Mouse (Mus musculus) spleen, postnatal 14 days (tissue): ENCODE results near the gene Arl2bp.
A peak's percentile ranks its signal among the peaks of the same experiment; 100 is the strongest.

Experiments used
- DNase-seq, 2 experiments: peaks; one replicate each; pipeline ENCODE4 v3.0.0; 2021 to 2022; ENCODE audit warnings: low spot score in 2 of 2

Arl2bp gene

DNA sequence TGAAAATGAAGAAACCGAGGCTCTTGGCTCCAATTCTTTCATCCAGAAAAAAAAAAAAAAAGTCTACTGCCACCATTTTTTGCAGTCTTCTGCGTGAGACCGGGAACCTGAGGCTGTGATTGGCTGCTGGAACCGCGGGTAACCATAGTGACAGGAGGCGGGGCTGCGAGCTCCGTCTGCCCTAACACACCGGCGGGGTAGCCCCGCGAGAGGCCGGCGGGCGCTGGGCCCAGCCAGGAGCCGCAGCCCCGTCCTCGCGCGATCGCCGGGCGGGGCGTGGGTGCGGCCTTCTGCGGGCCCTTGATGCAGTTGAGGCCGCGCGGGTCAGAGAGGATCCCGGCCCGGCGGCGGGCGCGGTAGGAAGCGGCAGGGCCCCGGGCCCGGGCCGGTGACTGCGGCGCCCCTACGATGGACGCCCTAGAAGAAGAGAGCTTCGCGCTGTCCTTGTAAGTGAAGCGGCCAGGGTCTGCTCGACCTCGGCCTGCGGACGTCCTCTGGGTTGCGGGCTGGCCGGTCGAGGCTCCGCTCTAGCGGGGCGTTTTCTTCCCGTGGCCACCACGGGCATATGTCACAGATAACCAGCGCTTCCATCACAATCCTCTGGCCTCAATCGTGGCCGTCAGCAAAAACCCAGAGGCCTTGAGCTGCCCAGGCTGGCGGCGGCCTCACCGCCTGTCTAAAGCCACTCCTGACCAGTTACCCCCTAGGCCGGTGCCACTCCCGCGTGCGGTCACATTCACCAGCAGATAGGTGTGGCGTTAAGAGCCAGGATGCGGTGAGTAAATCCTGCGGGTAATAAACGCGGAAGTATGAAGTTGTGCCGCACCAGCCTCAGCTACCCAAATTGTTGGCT, at the start of gene Arl2bp:
Gene Arl2bp, plus strand, starts transcription at position 145 of the 853 bp plus-strand sequence.
- DNase-seq, result peak; percentile 88 to 92

DNA sequence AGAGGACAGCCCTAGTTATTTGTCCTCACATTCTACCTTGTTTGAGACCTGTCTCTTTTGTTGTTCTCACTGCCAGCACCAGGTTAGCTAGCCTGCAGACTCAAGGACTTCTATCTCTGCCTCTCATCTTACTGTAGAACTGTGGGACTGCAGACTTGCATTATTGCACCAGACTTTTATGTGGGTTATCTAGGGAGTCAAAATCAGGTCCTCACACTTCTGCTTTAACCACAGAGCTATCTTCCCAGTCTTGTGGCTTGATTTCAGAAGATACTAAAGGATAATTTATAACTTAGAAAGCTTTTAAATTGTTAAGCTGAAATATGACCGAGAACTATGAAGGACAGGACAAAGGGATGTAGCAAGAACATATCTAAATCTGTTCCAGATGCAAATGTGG, 41.5 kb upstream of the Arl2bp start:
- no peak for DNase-seq

DNA sequence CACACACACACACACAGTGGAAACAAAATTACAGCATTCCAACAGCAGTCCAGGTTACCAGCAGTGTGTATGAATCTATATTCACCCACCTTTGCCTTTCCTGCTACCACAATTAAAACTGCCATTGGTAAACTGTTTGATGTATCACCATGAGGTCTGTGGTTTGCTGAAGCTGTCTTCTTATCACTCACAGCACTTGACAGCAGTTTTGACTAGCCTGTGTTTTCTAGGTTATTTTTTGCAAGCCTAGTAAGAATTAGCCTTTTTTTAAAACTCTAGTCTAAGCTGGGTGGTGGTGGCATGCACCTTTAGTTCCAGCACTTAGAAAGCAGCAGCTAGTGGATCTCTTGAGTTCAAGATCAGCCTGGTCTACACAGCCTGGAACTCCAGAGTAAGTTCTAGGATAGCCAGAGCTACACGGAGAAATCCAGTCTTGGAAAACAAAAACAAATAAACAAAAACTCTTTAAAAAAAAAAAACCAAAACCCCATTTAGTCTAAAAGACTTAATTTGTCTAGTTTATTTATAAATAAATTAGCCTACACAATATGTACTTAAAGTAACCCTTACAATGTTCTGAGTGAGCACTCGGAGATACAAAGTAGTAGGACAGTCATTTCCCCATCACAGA, 32.7 kb upstream of the Arl2bp start:
- DNase-seq, result no peak

DNA sequence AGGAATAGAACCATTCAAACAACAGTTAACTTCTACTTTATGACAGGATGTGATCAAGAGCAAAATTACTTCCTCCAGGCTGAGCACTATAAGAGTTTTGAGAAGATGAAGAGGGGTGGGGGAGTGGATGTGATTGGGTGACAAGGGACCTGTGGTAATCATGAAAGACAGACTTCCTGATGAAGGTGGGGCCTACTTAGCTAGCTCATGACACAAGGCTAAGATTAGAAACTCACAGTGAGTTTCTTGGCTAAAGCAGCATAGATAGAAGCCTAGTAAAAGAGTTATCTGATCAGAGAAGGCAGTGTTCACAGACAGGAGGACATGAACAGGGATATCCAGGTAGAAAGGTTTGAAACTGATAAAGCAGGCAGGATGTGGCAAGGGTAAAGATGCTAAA, 32.2 kb upstream of the Arl2bp start:
- no peak for DNase-seq

DNA sequence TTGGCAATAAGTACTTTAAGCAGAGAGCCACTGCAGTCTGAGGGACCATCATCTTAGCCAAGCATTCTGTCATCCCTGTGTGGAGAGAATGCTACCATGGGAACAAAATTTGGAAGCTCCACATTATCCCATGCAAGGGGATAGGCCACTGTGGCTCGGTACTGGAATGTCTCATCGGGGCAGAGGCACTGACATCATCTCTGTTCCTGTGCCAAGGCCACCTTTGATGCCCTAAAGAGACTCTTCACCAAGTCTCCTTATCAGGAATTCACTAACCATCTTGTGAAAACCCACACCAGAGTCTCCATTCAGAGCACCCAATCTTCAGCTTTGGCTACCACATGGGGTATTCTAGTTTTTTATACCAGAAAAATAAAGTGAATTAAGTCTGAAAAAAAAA, 25.2 kb upstream of the Arl2bp start:
- no peak for DNase-seq

DNA sequence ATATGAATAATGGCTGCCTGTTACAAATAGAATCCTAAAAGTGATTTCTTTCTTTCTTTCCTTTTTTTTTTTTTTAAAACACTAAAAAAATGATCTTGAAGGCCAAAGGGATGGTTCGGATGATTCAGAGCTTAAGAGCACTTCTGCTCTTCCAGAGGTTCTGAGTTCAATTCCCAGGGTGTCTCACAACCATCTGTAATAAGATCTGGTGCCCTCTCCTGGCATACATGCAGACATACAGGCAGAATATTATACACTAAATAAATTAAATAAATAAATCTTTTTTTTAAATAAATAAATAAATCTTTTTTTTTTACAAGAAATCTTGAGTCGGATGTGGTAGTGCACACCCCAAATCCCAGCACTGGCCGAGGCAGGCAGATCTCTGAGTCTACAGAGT, 24.5 kb upstream of the Arl2bp start:
- DNase-seq, result no peak

DNA sequence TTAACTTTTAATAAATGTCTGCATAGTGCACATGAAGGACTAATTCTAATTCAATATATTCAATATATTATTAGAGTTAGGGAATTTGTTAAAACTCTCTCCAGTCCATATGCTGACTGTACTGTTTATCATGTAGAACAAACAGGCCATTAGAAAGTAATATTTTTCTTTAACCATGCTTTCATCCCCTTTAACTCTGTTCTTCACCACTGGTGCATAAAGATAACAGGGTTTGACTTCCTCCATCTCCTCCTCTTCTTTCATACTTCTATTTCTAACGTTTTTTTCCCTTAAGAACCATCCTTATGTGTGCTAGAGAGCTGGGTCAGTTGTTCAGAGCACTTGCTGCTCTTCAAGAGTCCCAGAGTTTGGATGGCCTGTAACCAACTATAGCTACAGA, 21.2 kb upstream of the Arl2bp start:
- no peak for DNase-seq

DNA sequence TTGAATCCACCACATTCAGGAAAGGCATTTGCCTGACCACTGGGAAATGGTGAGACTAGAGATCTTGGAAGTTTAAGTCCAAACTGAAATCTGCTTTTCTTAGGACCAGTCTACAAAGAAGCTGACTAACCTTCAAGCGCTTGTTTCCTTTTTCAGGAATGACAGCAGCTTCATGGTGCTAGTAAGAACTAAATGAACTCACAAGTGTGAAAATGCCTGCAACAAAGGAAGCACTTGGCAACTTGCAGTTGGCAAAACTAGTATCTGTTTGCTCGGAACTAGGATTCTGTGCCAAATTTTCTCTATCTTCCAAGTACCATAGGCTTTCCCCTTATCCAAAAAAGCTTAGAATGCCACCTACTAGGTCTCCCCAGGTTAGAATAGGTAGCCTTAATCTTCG, 20.2 kb upstream of the Arl2bp start:
- DNase-seq, result no peak

DNA sequence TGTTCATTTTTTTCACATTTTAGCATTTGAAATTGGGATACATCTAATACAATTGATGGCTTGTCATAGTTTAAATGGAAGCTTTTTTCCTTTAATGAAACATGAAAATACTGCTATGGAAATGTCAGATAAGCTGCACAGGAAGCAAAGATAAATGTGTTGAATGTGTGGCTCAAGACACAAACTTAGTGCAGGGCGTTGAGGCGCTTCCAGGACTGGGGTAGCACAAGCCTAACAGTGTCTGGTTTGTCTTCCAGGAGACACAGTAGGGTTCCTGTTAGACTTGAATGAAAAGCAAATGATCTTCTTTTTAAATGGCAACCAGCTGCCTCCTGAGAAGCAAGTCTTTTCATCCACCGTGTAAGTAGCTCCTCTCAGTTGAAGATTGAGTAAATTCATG, 16.9 kb upstream of the Arl2bp start:
- DNase-seq, result no peak

DNA sequence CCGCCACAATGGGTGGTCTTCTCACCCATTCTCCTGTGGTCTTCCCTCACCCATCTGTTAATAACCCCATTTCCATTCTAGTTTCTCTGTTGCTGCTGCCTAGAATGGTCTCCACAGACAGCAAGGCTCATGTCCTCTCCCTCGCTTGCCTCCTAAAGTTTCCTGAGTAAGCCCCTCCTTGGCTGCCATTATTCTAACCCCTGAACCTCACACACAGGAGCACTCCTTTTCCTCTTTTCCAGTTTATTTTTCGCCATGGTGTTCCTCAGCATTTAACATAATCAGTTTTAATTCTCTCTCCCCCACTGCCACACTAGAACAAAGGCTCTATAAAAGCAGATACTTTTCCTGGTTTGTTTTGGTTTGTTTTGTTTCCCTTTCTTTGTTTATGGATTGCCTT, 13.4 kb upstream of the Arl2bp start:
- no peak for DNase-seq

DNA sequence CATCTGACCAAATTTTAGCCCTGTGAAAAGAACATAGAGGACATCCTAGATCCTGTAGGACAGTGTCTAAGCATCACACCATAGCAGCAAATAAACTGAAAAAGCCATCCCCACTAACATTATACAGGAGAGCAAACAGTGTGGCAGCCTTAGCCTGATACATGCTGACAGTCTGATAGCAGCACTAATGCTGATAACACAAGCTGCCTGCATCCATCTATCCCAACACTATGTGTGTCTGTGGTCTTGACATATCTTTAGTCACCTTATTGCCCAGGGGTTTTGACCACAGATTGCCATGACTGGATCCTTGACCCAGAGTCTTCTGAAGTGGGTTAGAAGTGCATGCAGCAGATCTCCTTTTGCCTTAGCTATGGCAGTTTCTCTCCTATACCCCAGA, 11.4 kb upstream of the Arl2bp start:
- no peak for DNase-seq

DNA sequence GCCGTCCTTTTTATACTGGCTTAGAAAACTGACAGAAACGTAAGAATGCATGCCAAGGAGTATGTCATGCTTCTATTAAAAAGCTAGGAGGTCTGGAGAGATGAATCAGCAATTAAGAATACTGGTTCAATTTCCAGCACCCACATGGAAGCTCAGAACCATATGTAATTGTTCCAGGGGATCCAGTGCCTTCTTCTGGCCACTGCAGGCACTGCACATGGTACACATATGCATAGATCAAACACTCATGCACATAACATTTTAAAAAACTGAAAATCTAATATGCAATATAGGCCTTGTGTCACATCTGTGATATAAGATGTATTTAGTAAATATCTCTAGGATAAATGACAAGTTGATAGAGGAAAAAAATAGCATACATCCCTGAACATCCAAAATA, 8.4 kb upstream of the Arl2bp start:
- no peak for DNase-seq

DNA sequence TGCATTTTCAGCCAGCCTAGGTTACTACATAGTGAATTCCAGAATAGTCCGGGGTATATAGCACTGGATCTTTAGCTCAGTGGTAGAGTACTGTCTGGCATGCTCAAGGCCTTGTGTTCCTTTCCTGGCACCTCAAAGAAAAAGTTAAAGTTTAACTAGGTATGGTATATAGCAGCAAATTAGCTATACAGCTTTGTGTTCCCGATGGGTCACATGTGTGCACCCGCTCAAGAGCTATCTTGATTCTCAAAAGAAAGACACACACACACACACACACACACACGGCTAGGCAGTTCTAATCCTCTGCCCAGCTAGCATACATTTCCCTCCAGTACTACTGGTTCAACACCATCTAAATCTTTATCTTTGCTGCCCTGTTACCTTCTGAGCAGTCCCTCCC, 6.0 kb upstream of the Arl2bp start:
- no peak for DNase-seq

DNA sequence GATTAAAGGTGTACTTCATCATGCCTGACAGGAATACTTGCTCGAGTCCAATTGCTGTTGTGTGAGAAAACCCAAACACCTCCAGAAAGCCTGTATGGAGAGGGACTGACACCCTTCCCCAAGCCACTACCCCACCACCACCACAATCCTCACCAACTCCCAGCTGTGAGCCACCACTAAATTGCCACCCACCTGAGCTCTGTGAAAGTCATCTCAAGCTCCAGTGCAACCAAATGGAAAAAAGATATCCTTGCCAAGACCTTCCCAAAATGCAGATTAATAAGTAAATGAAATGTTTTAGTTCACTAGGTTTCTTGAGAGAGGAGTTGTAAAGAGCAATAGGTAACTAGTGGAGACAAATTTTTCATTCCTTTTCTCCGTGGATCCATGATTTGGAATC, 1.7 kb upstream of the Arl2bp start:
- no peak for DNase-seq

DNA sequence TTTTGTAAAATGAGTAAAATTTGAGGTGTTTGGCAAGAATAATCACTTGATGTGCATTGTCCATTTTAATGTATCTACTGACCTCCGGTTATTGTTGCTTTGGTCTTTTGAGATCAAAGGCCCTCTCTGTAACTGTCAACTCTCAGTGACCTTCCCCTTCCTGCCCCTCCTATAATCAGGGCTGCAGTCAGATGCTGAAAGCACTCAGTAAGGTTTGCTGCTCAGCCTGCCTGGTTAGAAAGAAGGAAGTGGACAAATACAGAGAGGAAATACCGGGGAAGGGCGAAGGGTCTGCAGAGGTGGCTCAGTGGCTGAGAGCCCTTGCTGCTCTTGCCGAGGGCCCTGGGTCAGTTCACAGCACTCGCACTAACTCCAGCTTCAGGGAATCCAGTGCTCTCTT, 8.0 kb downstream of the Arl2bp start:
- no peak for DNase-seq

DNA sequence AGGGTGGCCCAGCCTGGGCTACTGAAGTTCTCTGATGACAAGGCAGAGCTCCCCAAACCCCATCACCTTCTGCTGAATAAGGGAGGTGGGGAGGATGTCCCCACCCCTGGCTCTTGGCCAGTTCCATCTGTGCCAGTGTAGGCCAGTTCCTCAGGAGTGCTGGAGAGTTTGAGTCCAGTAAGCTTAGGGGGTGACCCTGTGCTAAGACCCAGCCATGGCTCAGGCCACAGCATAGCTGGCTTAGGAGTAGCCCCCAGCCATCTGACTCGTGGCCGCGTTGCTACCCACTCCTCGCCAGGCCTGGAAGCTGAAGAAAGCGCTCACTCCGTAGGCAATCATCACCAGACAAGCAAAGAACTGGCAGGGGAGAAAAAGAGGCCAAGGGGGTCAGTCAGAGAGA, 9.5 kb downstream of the Arl2bp start:
- no peak for DNase-seq

DNA sequence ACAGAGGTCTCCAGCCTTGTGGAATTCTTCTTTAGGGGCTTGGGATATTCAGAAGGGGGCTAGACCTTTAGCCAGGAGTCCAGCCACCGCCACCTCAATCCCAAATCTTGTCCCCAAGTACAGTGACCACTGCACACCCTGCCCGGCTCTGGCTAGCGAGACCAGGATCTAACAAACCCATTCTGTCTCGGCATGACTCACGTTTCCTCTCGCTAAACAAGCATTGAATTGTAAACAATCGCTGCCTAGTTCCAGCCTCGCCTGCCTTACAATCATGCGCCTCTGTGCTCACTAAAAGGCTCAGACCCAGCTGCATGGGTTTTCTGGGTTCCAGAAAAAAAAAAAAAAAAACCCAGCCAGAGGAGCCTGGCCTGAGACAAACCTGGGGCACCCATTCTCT, 12.2 kb downstream of the Arl2bp start:
- DNase-seq, result no peak

DNA sequence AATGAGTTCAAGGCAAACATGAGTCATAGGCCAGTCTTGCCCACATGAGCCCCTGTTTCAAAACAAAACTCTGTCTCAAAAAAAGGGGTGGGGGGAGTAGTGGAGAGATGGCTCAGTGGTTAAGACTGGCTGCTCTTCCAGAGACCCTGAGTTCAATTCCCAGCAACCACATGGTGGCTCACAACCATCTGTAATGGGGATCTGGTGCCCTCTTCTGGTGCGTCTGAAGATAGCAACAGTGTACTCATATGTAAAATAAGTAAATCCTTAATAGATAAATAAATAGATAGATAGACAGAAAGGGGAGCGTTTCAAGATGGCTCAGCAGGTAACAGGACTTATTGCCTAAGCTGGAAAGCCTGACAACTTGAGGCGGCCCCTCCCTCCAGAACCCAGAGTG, 14.0 kb downstream of the Arl2bp start:
- no peak for DNase-seq

DNA sequence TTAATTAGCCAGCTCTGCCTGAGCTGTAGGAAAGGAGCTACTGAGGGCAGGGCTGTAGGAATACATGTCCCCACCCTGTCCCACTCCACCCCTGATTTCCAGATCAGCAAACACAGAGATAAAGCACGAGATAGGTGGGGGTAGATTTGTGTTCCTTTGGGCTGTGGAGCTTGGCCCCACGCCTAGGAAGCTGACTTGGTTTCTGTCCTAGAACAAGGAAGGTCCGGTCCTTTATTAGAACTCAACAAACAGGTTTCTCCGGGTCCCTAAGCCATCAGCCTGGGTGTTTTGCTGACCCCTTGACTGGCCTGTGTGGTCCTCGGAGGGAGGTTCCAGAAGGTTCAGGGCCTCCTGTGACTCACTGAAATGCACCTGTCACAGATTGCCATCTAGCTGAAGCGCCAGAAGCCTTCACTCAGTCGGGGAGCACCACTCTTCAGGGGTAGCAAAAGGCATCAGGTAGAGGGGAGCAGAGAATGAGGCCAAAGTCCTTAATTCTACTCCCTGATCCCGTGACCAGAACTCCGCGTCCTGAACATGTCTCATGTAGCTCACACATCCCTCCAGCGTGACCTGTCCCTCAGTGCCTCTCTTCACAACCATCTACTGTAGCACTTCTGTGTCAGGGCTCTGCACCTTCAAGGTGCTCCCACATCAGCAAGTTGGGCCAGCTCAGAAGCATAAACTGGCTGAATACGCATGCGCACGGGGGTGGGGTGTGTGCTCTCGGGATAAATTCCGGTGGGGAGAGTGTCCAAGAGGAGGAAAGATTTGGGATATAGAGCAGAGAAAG, 16.5 kb downstream of the Arl2bp start:
- DNase-seq, result no peak

DNA sequence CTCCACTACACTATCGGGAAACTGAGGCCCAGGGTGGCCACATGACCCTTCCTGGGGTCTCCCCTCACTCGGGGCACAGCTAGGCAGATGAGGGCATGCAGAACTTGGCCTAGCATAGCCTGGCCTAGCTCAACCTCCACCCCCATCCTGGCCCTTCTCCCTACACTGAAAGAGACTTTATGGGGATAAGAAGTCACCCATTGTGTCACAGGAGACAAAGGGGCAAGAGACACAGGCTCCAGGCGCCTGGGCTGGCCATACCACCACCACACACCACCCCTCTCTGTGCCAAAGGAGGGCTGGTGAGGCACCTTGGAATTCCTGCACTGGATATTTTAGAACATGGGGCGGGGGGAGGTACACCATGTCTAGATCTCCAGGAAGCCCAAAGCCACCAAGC, 17.9 kb downstream of the Arl2bp start:
- no peak for DNase-seq

DNA sequence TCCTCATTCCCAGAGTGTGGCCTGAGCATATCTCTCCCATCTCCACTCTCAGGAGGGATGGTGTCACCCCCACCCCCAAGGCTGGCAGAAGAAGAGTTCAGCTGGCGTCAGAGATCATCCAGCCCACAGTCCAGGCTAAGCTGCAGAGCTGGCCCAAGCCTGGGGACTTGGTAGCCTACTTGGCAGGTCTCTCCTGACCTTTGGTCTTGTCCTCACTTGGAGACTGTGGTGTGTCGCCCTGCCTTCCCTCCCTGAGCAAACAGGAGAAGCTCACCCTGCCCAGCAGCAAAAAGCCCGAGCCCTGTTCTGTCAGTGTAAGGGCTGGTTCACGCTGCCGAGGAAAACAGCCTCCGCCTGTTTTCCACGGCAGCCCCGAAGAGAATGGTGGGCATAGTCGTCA, 19.6 kb downstream of the Arl2bp start:
- DNase-seq, result no peak

DNA sequence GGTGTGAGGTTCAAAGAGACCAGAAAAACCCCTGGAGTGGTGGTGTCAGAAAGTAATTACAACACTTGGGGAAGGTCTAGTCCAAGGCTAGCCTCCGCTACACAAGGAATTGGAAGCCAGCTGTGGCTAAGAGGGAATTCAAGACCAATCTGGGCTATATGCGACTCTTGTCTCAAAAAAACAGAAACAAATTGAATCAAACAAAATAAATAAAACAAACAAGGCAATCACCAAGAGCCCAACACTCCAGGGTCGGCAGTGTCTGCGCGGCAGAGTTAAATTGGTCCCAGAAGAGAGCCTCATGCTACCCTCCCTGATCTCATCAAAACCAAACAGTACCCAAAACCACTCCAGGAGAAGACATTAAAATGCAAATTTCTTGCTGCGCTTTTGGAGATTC, 28.3 kb downstream of the Arl2bp start:
- DNase-seq, result no peak
